Mouse (Mus musculus): ENCODE results near the gene Hexim2. TPM values are rescaled to one million over a fixed set of nuclear protein-coding genes. Genes with fewer than 3 reads are reported as not detected.

Hexim2 gene
- polyA plus RNA-seq, 1 experiment, result 3.1 TPM

DNA sequence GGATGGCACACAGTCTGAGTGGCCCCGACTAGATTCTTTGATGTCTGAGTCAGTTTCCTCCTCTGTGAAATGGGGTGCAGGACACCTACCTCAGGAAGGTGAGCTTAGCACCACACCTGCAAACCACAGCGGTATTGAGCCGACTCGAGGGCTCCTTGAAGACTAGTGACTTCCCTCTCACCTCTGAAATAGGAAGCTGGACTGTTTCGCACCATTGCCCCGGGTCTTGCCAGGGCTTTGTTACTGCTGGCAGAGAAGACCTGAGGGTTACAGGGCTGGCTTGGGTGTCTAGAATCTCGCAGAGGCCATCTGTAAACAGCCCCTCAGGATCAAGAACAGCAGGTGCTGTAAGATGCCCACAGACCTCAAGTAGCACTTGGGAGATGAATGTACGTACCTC lies 31.9 kb upstream of the Hexim2 start:
- TF ChIP-seq CTCF (IDR thresholded peaks at IDR 0.05; ENCODE audit: low read depth, low read length), result no peak
- H3K27ac ChIP-seq (ENCODE audit: insufficient read depth, low read depth, low read length), result no peak overlapping the region
- H3K4me1 ChIP-seq (ENCODE audit: control insufficient read depth, insufficient read depth, low read length), result peaks cover 5% of the 10 kb centered on the region
- H3K4me3 ChIP-seq (ENCODE audit: insufficient read depth, low read length), result no peak overlapping the region

GRCm38 (mm10) chr11:103101481-103101865 lies 30.8 kb upstream of the Hexim2 start, which contains the start of the genes Plcd3 and Acbd4:
TSS of gene Plcd3 (minus strand) at chr11:103101658.
TSS of gene Acbd4 (plus strand) at chr11:103101682.
- Histone ChIP-seq H3K4me1 (ENCODE audit: control insufficient read depth, insufficient read depth, low read length) (peaks cover 5% of the 10 kb centered on the region), H3K27ac (ENCODE audit: insufficient read depth, low read depth, low read length) (no peak within 1 kb of the TSS), H3K4me3 (ENCODE audit: insufficient read depth, low read length) (peak within 1 kb of the TSS; percentile 66)
- TF ChIP-seq POLR2A (IDR thresholded peaks at IDR 0.05; ENCODE audit: borderline replicate concordance, low read depth, low read length) (no peak), CTCF (IDR thresholded peaks at IDR 0.05; ENCODE audit: low read depth, low read length) (no peak)

DNA sequence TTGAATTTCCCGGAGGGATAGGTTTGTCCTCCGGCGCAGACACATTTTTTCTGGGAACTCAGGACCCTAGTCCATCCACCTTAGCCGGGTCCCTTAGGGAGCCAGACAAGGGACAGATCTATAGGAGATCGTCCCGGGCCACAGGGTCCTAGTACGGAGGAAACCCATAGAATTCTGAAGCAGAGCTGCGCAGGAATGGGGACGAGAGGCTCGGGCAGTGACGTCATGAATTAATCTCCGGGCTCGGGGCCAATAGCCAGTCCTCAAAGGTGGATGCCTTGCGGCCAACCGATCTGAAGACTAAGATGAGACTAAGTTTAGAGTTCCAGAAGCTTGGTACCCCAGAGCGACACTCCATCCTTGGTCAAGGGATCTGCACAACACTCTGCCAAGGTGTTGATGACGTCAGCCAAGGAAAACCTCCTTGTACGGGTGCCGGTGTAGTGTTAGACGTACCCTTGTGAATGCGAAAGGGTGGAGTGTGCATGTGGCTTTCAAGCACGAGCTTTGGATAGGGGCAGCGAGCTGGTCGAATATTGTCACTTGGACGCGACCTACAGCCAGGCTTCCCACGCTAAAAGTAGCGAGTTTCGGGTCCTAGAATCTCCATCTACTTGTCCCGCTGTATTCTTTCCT lies 30.2 kb upstream of the Hexim2 start:
- peak; percentile 15; the same call in 1 of the 2 replicates for TF ChIP-seq CTCF (IDR thresholded peaks at IDR 0.05; ENCODE audit: low read depth, low read length)
- no peak for TF ChIP-seq POLR2A (IDR thresholded peaks at IDR 0.05; ENCODE audit: borderline replicate concordance, low read depth, low read length)
- H3K4me3 ChIP-seq (ENCODE audit: insufficient read depth, low read length), result peak overlapping the region; percentile 66
- H3K27ac ChIP-seq (ENCODE audit: insufficient read depth, low read depth, low read length), result no peak overlapping the region
- H3K4me1 ChIP-seq (ENCODE audit: control insufficient read depth, insufficient read depth, low read length), result peaks cover 5% of the 10 kb centered on the region

- H3K4me1 ChIP-seq (ENCODE audit: control insufficient read depth, insufficient read depth, low read length), result peaks cover 5% of the 10 kb centered on the region
These were observed 29.4 kb upstream of the Hexim2 start for GRCm38 (mm10) chr11:103102725-103103349.

GRCm38 (mm10) chr11:103103621-103104020 lies 28.6 kb upstream of the Hexim2 start:
- TF ChIP-seq POLR2A (IDR thresholded peaks at IDR 0.05; ENCODE audit: borderline replicate concordance, low read depth, low read length), result no peak
- no peak for TF ChIP-seq CTCF (IDR thresholded peaks at IDR 0.05; ENCODE audit: low read depth, low read length)
- Histone ChIP-seq H3K4me3 (ENCODE audit: insufficient read depth, low read length) (peak overlapping the region; percentile 81), H3K4me1 (ENCODE audit: control insufficient read depth, insufficient read depth, low read length) (peaks cover 5% of the 10 kb centered on the region), H3K27ac (ENCODE audit: insufficient read depth, low read depth, low read length) (no peak overlapping the region)

More at GRCm38 (mm10) chr11:103102725-103103349, 29.4 kb upstream of the Hexim2 start:
- Histone ChIP-seq H3K27ac (ENCODE audit: insufficient read depth, low read depth, low read length) (no peak overlapping the region), H3K4me3 (ENCODE audit: insufficient read depth, low read length) (peak overlapping the region; percentile 81)
- TF ChIP-seq CTCF (IDR thresholded peaks at IDR 0.05; ENCODE audit: low read depth, low read length) (peak; percentile 100), POLR2A (IDR thresholded peaks at IDR 0.05; ENCODE audit: borderline replicate concordance, low read depth, low read length) (no peak)

GRCm38 (mm10) chr11:103104469-103104868 lies 27.8 kb upstream of the Hexim2 start:
- no peak overlapping the region for H3K4me3 ChIP-seq (ENCODE audit: insufficient read depth, low read length)
- TF ChIP-seq CTCF (IDR thresholded peaks at IDR 0.05; ENCODE audit: low read depth, low read length) (no peak), POLR2A (IDR thresholded peaks at IDR 0.05; ENCODE audit: borderline replicate concordance, low read depth, low read length) (no peak)
- H3K4me1 ChIP-seq (ENCODE audit: control insufficient read depth, insufficient read depth, low read length), result peaks cover 7% of the 10 kb centered on the region

GRCm38 (mm10) chr11:103105180-103105725 lies 27.0 kb upstream of the Hexim2 start:
- TF ChIP-seq CTCF (IDR thresholded peaks at IDR 0.05; ENCODE audit: low read depth, low read length), result no peak

More at GRCm38 (mm10) chr11:103104469-103104868, 27.8 kb upstream of the Hexim2 start:
- no peak overlapping the region for H3K27ac ChIP-seq (ENCODE audit: insufficient read depth, low read depth, low read length)

GRCm38 (mm10) chr11:103105810-103106209 lies 26.4 kb upstream of the Hexim2 start:
- Histone ChIP-seq H3K4me1 (ENCODE audit: control insufficient read depth, insufficient read depth, low read length) (peaks cover 7% of the 10 kb centered on the region), H3K27ac (ENCODE audit: insufficient read depth, low read depth, low read length) (no peak overlapping the region), H3K4me3 (ENCODE audit: insufficient read depth, low read length) (no peak overlapping the region)
- TF ChIP-seq CTCF (IDR thresholded peaks at IDR 0.05; ENCODE audit: low read depth, low read length), result no peak
- no peak for TF ChIP-seq POLR2A (IDR thresholded peaks at IDR 0.05; ENCODE audit: borderline replicate concordance, low read depth, low read length)

More at GRCm38 (mm10) chr11:103105180-103105725, 27.0 kb upstream of the Hexim2 start:
- Histone ChIP-seq H3K4me3 (ENCODE audit: insufficient read depth, low read length) (no peak overlapping the region), H3K27ac (ENCODE audit: insufficient read depth, low read depth, low read length) (no peak overlapping the region), H3K4me1 (ENCODE audit: control insufficient read depth, insufficient read depth, low read length) (peaks cover 7% of the 10 kb centered on the region)

DNA sequence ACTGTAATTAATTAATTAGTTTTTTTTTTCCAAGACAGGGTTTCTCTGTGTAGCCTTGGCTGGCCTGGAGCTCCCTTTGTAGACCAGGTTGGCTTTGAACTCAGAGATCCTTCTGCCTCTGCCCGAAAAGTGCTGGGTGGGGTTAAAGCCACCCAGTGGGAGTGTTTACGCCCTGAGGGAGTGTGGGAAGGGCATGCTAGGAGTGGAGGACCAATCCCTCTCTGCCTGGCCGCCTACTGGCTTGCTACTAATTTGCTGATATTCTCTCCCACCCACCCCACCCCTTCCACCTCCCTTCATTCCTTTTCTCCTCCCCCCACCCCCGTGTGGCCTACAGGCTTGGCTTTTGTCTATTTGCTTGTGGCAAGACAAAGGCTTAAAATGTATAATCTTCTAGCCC lies 25.8 kb upstream of the Hexim2 start:
- H3K4me1 ChIP-seq (ENCODE audit: control insufficient read depth, insufficient read depth, low read length), result peaks cover 7% of the 10 kb centered on the region
- H3K4me3 ChIP-seq (ENCODE audit: insufficient read depth, low read length), result no peak overlapping the region
- H3K27ac ChIP-seq (ENCODE audit: insufficient read depth, low read depth, low read length), result no peak overlapping the region
- TF ChIP-seq CTCF (IDR thresholded peaks at IDR 0.05; ENCODE audit: low read depth, low read length) (no peak), POLR2A (IDR thresholded peaks at IDR 0.05; ENCODE audit: borderline replicate concordance, low read depth, low read length) (no peak)

GRCm38 (mm10) chr11:103111301-103111700 lies 20.9 kb upstream of the Hexim2 start:
- no peak for TF ChIP-seq CTCF (IDR thresholded peaks at IDR 0.05; ENCODE audit: low read depth, low read length)
- no peak for TF ChIP-seq POLR2A (IDR thresholded peaks at IDR 0.05; ENCODE audit: borderline replicate concordance, low read depth, low read length)
- Histone ChIP-seq H3K4me3 (ENCODE audit: insufficient read depth, low read length) (no peak overlapping the region), H3K27ac (ENCODE audit: insufficient read depth, low read depth, low read length) (no peak overlapping the region), H3K4me1 (ENCODE audit: control insufficient read depth, insufficient read depth, low read length) (peaks cover 10% of the 10 kb centered on the region)

Data from bone marrow macrophage, adult 2 months (primary cell).